Mouse (Mus musculus): ENCODE results near the gene Klra4.
"Not testable (repeated sequence)": the region's sequence is repeated elsewhere in the genome, so short reads cannot be mapped to it uniquely, and the experiment has no call there.

The Klra4 gene

DNA sequence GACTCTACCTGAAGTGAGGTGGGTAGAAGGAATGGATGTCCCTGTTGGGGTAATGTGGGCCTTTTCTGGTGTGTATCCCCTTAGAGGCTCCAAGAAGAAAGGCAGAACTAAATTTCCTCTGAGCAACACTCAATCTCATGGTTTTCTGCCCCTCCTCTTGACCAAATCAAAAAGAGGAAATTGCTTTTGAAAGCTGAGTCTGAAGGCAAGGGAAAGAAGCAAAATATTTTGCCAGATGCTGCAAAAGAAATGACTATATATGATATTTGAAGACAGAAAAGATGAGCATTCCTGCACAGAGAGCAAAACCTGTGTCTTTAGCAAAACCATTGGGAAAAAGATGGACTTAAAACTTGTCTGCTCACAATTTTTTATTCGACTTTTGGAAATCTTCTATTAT lies at the start of gene Klra4:
Gene Klra4 (minus strand): TSS at position 101 of the 400 bp plus-strand sequence.
- in situ Hi-C loops (cut with MboI, MseI): not testable (repeated sequence)

DNA sequence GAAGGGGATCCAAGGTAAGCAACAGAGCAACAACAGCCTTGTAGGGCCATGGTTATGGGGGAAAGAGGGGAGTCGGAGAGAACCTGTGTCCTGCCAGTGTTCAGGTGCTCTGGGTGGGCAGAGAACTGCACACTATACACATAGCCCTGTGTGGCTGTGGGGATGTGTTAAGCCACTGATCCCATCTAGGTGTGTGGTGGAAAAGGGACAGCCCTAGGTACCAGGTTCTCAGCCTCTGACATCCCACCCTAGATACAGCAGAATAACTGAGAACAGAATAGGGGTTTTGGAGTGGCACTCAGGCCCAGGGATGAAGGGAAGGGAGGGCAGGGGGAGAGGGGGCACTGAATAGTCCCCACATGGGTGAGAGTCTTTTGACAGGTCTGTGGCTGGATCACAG lies 43.4 kb upstream of the Klra4 start:
- in situ Hi-C loops (cut with MboI, MseI): no loop called here

DNA sequence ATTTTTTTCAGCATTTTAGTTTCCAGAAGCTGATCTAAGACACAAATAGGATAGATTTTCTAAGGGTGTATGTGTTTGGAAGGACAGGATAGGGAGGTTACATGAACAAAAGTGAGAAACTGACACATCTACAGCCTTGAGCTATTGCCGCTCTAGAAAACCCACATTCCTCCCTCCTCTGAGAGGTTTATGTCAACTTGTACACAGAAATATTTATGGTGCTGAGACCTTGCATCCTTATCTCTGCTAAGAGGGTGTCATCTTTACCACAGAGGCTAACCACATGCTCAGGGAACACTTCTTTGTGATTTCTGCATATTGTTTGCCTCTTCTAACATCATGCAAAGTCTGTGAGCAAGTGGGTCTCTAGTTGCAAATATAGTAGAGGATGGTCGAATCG lies 35.7 kb upstream of the Klra4 start:
- in situ Hi-C loops (cut with MboI, MseI): not testable (repeated sequence)

- in situ Hi-C loops (cut with MboI, MseI): loop anchor here (5.0 kb wide), 1 partner anchor 65 kb away; no protein-coding TSS in a partner anchor
These were observed 25.4 kb upstream of the Klra4 start for GRCm38 (mm10) chr6:130092336-130092948.

DNA sequence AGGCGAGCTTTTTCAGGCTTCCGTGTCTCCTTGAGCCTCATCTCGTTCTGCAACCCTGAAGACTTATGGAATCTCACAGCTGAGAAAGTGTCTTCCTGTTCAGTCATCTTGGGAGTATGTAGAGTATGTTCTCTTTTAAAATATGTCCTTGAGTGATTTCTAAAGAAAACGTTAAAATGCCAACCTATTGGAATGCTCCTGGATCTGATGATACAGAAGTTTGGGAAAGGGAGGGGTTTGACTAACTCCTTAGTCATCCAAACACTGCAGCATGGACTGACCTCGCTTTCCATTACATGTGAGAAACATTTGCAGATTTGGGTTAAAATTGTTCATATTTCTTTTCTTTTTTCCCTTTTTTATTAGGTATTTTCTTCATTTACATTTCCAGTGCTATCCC lies 1.9 kb downstream of the Klra4 start:
- in situ Hi-C loops (cut with MboI, MseI): no loop called here

DNA sequence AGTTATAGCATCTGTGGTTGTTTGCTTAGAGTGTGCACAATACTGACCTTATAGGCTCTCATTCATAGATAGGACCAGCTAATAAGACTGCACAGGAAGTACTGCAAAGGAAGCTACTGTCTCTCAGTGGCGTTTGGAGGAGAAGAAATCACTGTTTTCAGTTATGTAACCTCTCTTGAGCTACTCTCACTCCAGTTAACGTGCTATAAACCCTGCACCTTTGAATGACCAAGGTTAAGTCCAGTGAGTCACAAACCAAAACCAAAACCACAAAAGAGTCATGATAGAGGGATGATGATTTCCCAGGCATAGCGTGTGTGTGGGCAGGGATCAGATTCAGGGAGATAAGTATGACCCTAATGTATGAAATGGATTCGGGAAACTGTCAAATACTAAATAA lies 31.9 kb downstream of the Klra4 start:
- in situ Hi-C loops (cut with MboI, MseI): not testable (repeated sequence)

DNA sequence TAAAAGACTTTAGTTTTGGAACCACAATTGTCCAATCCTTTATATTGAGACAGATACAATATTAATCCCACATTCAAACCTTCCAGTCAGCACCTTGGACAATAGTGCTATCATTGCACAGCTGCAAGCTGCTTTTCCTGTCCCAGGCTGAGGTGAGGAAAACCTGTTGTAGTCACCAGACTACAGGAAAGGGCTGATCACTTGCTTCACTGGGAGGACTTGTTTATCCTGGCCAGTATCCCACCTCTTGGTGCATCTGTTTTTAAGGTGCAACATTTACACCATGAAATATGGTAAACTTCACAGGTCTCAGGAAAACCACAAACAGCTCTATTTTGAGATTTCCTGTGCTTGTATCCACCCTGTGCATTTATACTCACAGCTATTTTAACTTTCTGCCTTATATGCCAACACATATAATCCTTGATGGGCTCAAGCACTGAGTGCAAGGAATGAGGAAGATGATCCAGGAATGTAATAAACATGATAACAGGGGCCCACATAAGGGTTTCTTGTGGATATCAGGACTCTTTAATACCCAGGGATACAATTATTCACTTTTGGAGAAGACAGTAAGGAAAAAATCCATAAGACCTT lies 35.5 kb downstream of the Klra4 start:
- in situ Hi-C loops (cut with MboI, MseI): not testable (repeated sequence)

DNA sequence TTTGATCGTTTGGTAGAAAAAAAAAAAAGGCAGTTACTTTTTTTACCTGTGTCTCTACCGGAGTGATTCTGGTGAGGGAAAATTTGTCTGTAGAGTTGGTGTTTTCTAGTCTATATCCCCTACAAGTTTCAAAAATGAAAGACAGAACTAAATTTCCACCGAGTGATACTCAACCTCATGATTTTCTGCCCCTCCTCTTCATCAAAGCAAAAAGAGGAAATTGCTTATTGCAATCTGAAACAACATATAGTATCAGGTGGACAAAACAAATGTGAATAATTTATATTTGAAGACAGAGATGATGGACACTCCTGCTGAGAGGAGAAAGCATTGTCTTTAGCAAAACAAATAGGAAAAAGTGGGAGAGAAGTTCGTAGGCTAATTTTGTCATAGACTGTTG lies 40.2 kb downstream of the Klra4 start, which contains the start of gene Klra6:
Gene Klra6 (minus strand): TSS at position 101 of the 400 bp plus-strand sequence.
- in situ Hi-C loops (cut with MboI, MseI): no loop called here

All from T-helper 1 cell (primary cell).